Mouse (Mus musculus) small intestine, adult 2 months (tissue): ENCODE data around the gene Man1c1.

Source experiments
- CTCF ChIP-seq: fragments of 200-500 bp; IDR thresholded peaks from 2 replicates; pipeline ENCODE4 v1.5.1; 2012; ENCODE audit warnings: low read depth, mild to moderate bottlenecking, control low read depth, inconsistent platforms, low read length, moderate library complexity, mixed read lengths; ENCODE audit not compliant: insufficient replicate concordance, insufficient read length; ENCODE audit errors: extremely low read depth
- POLR2A ChIP-seq: fragments of 200-500 bp; IDR thresholded peaks from 2 replicates; pipeline ENCODE4 v1.6.1; 2012; ENCODE audit warnings: low read depth, mild to moderate bottlenecking, control low read depth, inconsistent platforms, low read length, moderate library complexity

- TF ChIP-seq CTCF: no peak
- TF ChIP-seq POLR2A: no peak
Measured at GRCm38 (mm10) chr4:134672326-134672725, 31.8 kb downstream of the Man1c1 start.
